Mouse (Mus musculus): ENCODE results near the gene Trmt11. TPM values are rescaled to one million over a fixed set of nuclear protein-coding genes. Genes with fewer than 3 reads are reported as not detected.
A peak's percentile ranks its signal among the peaks of the same experiment; 100 is the strongest.

Gene Trmt11
- polyA plus RNA-seq, 1 experiment = 7.2 TPM

GRCm38 (mm10) chr10:30600094-30600534 lies 435 bp downstream of the Trmt11 start:
- no peak for TF ChIP-seq CTCF (IDR thresholded peaks at IDR 0.05; ENCODE audit: borderline replicate concordance, insufficient read depth, low read depth, low read length)
- no peak for TF ChIP-seq POLR2A (IDR thresholded peaks at IDR 0.05; ENCODE audit: borderline replicate concordance, insufficient read depth, low read length)
- H3K27ac ChIP-seq (ENCODE audit: insufficient read depth, low read length) = no peak overlapping the region
- WGBS = under 1% methylated on average over 27 of the region's 27 CpGs
- no peak for DNase-seq
- peak overlapping the region; percentile 90 for H3K4me3 ChIP-seq (replicated peaks; ENCODE audit: insufficient read depth, low read depth, low read length)
- H3K27me3 ChIP-seq (ENCODE audit: control insufficient read depth, insufficient read depth, low read length) = no peaks in the 10 kb centered on the region
- no peaks in the 10 kb centered on the region for H3K4me1 ChIP-seq (ENCODE audit: control insufficient read depth, insufficient read depth, low read length)

GRCm38 (mm10) chr10:30587037-30587436 lies 13.5 kb downstream of the Trmt11 start:
- Histone ChIP-seq H3K4me1 (ENCODE audit: control insufficient read depth, insufficient read depth, low read length) (no peaks in the 10 kb centered on the region), H3K4me3 (replicated peaks; ENCODE audit: insufficient read depth, low read depth, low read length) (no peak overlapping the region), H3K27me3 (ENCODE audit: control insufficient read depth, insufficient read depth, low read length) (no peaks in the 10 kb centered on the region), H3K27ac (ENCODE audit: insufficient read depth, low read length) (no peak overlapping the region)
- TF ChIP-seq CTCF (IDR thresholded peaks at IDR 0.05; ENCODE audit: borderline replicate concordance, insufficient read depth, low read depth, low read length) = no peak
- WGBS = 54% methylated on average over 5 of the region's 5 CpGs
- DNase-seq = no peak

GRCm38 (mm10) chr10:30585691-30586090 lies 14.9 kb downstream of the Trmt11 start:
- 97% methylated on average over 1 of the region's 1 CpGs for WGBS
- DNase-seq = no peak
- no peak overlapping the region for H3K27ac ChIP-seq (ENCODE audit: insufficient read depth, low read length)

GRCm38 (mm10) chr10:30577670-30578280 lies 22.8 kb downstream of the Trmt11 start:
- 96% methylated on average over 5 of the region's 5 CpGs for WGBS
- no peaks in the 10 kb centered on the region for H3K4me1 ChIP-seq (ENCODE audit: control insufficient read depth, insufficient read depth, low read length)
- H3K27me3 ChIP-seq (ENCODE audit: control insufficient read depth, insufficient read depth, low read length) = no peaks in the 10 kb centered on the region
- TF ChIP-seq POLR2A (IDR thresholded peaks at IDR 0.05; ENCODE audit: borderline replicate concordance, insufficient read depth, low read length) = no peak
- TF ChIP-seq CTCF (IDR thresholded peaks at IDR 0.05; ENCODE audit: borderline replicate concordance, insufficient read depth, low read depth, low read length) = no peak
- no peak for DNase-seq
- no peak overlapping the region for H3K4me3 ChIP-seq (replicated peaks; ENCODE audit: insufficient read depth, low read depth, low read length)
- no peak overlapping the region for H3K27ac ChIP-seq (ENCODE audit: insufficient read depth, low read length)

More at GRCm38 (mm10) chr10:30585691-30586090, 14.9 kb downstream of the Trmt11 start:
- Histone ChIP-seq H3K4me3 (replicated peaks; ENCODE audit: insufficient read depth, low read depth, low read length) (no peak overlapping the region), H3K4me1 (ENCODE audit: control insufficient read depth, insufficient read depth, low read length) (no peaks in the 10 kb centered on the region), H3K27me3 (ENCODE audit: control insufficient read depth, insufficient read depth, low read length) (no peaks in the 10 kb centered on the region)
- no peak for TF ChIP-seq POLR2A (IDR thresholded peaks at IDR 0.05; ENCODE audit: borderline replicate concordance, insufficient read depth, low read length)
- no peak for TF ChIP-seq CTCF (IDR thresholded peaks at IDR 0.05; ENCODE audit: borderline replicate concordance, insufficient read depth, low read depth, low read length)

- DNase-seq = no peak
- Histone ChIP-seq H3K4me3 (replicated peaks; ENCODE audit: insufficient read depth, low read depth, low read length) (no peak overlapping the region), H3K4me1 (ENCODE audit: control insufficient read depth, insufficient read depth, low read length) (no peaks in the 10 kb centered on the region), H3K27ac (ENCODE audit: insufficient read depth, low read length) (no peak overlapping the region), H3K27me3 (ENCODE audit: control insufficient read depth, insufficient read depth, low read length) (no peaks in the 10 kb centered on the region)
- TF ChIP-seq CTCF (IDR thresholded peaks at IDR 0.05; ENCODE audit: borderline replicate concordance, insufficient read depth, low read depth, low read length) = no peak
- no peak for TF ChIP-seq POLR2A (IDR thresholded peaks at IDR 0.05; ENCODE audit: borderline replicate concordance, insufficient read depth, low read length)
These were observed 34.2 kb downstream of the Trmt11 start for GRCm38 (mm10) chr10:30566364-30566763.

GRCm38 (mm10) chr10:30564651-30565050 lies 35.9 kb downstream of the Trmt11 start:
- Histone ChIP-seq H3K27me3 (ENCODE audit: control insufficient read depth, insufficient read depth, low read length) (no peaks in the 10 kb centered on the region), H3K4me1 (ENCODE audit: control insufficient read depth, insufficient read depth, low read length) (no peaks in the 10 kb centered on the region), H3K27ac (ENCODE audit: insufficient read depth, low read length) (no peak overlapping the region), H3K4me3 (replicated peaks; ENCODE audit: insufficient read depth, low read depth, low read length) (no peak overlapping the region)
- DNase-seq = no peak
- TF ChIP-seq CTCF (IDR thresholded peaks at IDR 0.05; ENCODE audit: borderline replicate concordance, insufficient read depth, low read depth, low read length) = no peak
- TF ChIP-seq POLR2A (IDR thresholded peaks at IDR 0.05; ENCODE audit: borderline replicate concordance, insufficient read depth, low read length) = no peak
- WGBS = 98% methylated on average over 3 of the region's 3 CpGs

- 95% methylated on average over 11 of the region's 11 CpGs for WGBS
- Histone ChIP-seq H3K4me3 (replicated peaks; ENCODE audit: insufficient read depth, low read depth, low read length) (no peak overlapping the region), H3K4me1 (ENCODE audit: control insufficient read depth, insufficient read depth, low read length) (no peaks in the 10 kb centered on the region), H3K27ac (ENCODE audit: insufficient read depth, low read length) (no peak overlapping the region), H3K27me3 (ENCODE audit: control insufficient read depth, insufficient read depth, low read length) (no peaks in the 10 kb centered on the region)
- no peak for DNase-seq
- TF ChIP-seq POLR2A (IDR thresholded peaks at IDR 0.05; ENCODE audit: borderline replicate concordance, insufficient read depth, low read length) (no peak), CTCF (IDR thresholded peaks at IDR 0.05; ENCODE audit: borderline replicate concordance, insufficient read depth, low read depth, low read length) (no peak)
These were observed 44.6 kb downstream of the Trmt11 start for GRCm38 (mm10) chr10:30555686-30556578.

- Histone ChIP-seq H3K4me3 (replicated peaks; ENCODE audit: insufficient read depth, low read depth, low read length) (no peak overlapping the region), H3K27me3 (ENCODE audit: control insufficient read depth, insufficient read depth, low read length) (no peaks in the 10 kb centered on the region), H3K27ac (ENCODE audit: insufficient read depth, low read length) (no peak overlapping the region), H3K4me1 (ENCODE audit: control insufficient read depth, insufficient read depth, low read length) (no peaks in the 10 kb centered on the region)
- no peak for DNase-seq
- no peak for TF ChIP-seq CTCF (IDR thresholded peaks at IDR 0.05; ENCODE audit: borderline replicate concordance, insufficient read depth, low read depth, low read length)
- no peak for TF ChIP-seq POLR2A (IDR thresholded peaks at IDR 0.05; ENCODE audit: borderline replicate concordance, insufficient read depth, low read length)
- WGBS = 95% methylated on average over 1 of the region's 1 CpGs
These were observed 48.2 kb downstream of the Trmt11 start for GRCm38 (mm10) chr10:30552377-30552776.
